Mouse (Mus musculus) right cerebral cortex, adult 2 months (tissue): ENCODE results near the gene Smchd1.
"Not testable (repeated sequence)": the region's sequence is repeated elsewhere in the genome, so short reads cannot be mapped to it uniquely, and the experiment has no call there.

Experiments
- DNase-seq, 2 experiments: peaks; one replicate each; pipeline ENCODE4 v3.0.0; 2021 to 2022; ENCODE audit warnings: low spot score in 2 of 2

Smchd1 gene

GRCm38 (mm10) chr17:71445191-71445590 is 30.0 kb downstream of the Smchd1 start:
- no peak for DNase-seq

GRCm38 (mm10) chr17:71444718-71445117 is 30.4 kb downstream of the Smchd1 start:
- DNase-seq: peak; percentile 22 to 26

GRCm38 (mm10) chr17:71444126-71444525 is 31.0 kb downstream of the Smchd1 start:
- no peak for DNase-seq

GRCm38 (mm10) chr17:71443273-71443672 is 31.9 kb downstream of the Smchd1 start:
- DNase-seq: no peak

GRCm38 (mm10) chr17:71422502-71422901 is 52.6 kb downstream of the Smchd1 start:
- DNase-seq: not testable (repeated sequence)

- not testable (repeated sequence) for DNase-seq
Observed at GRCm38 (mm10) chr17:71419448-71419847, 55.7 kb downstream of the Smchd1 start.

GRCm38 (mm10) chr17:71417008-71417407 is 58.1 kb downstream of the Smchd1 start:
- no peak for DNase-seq

- DNase-seq: no peak
Observed at GRCm38 (mm10) chr17:71387401-71387800, 87.7 kb downstream of the Smchd1 start.

GRCm38 (mm10) chr17:71380346-71380745 is 94.8 kb downstream of the Smchd1 start:
- no peak for DNase-seq

GRCm38 (mm10) chr17:71377901-71378300 is 97.2 kb downstream of the Smchd1 start:
- no peak for DNase-seq

GRCm38 (mm10) chr17:71355526-71355925 is 119.6 kb downstream of the Smchd1 start:
- DNase-seq: no peak

- DNase-seq: no peak
Observed at GRCm38 (mm10) chr17:71354205-71354604, 120.9 kb downstream of the Smchd1 start.

- DNase-seq: no peak
Observed at GRCm38 (mm10) chr17:71348188-71348587, 127.0 kb downstream of the Smchd1 start.

- no peak for DNase-seq
Observed at GRCm38 (mm10) chr17:71342006-71342405, 133.1 kb downstream of the Smchd1 start.

- no peak for DNase-seq
Observed at GRCm38 (mm10) chr17:71338627-71339026, 136.5 kb downstream of the Smchd1 start.

- no peak for DNase-seq
Observed at GRCm38 (mm10) chr17:71337546-71337945, 137.6 kb downstream of the Smchd1 start.

- DNase-seq: no peak
Observed at GRCm38 (mm10) chr17:71336421-71336820, 138.7 kb downstream of the Smchd1 start.

GRCm38 (mm10) chr17:71332298-71332697 is 142.8 kb downstream of the Smchd1 start:
- no peak for DNase-seq

GRCm38 (mm10) chr17:71320731-71321130 is 154.4 kb downstream of the Smchd1 start:
- not testable (repeated sequence) for DNase-seq

- DNase-seq: no peak
Observed at GRCm38 (mm10) chr17:71319361-71319760, 155.8 kb downstream of the Smchd1 start.

- DNase-seq: no peak
Observed at GRCm38 (mm10) chr17:71317571-71317970, 157.6 kb downstream of the Smchd1 start.

- no peak for DNase-seq
Observed at GRCm38 (mm10) chr17:71314315-71314714, 160.8 kb downstream of the Smchd1 start.

- no peak for DNase-seq
Observed at GRCm38 (mm10) chr17:71311340-71312171, 163.6 kb downstream of the Smchd1 start, which contains the start of gene Emilin2. TSS of gene Emilin2 (minus strand) at chr17:71311978.
